Mouse (Mus musculus) megakaryocyte-erythroid progenitor cell, adult 5-6 weeks (primary cell): ENCODE results near the gene Itga5. TPM values are rescaled to one million over a fixed set of nuclear protein-coding genes. Genes with fewer than 3 reads are reported as not detected.

ENCODE experiments used
- ATAC-seq: replicated peaks from 2 replicates; pipeline ENCODE4 v1.8.0; 2016; ENCODE audit warnings: mild to moderate bottlenecking, inconsistent platforms; ENCODE audit not compliant: severe bottlenecking, poor library complexity, low FRiP score, low TSS enrichment
- total RNA-seq, 2 experiments: library from RNA; stranded (forward) in 1 of 2; stranded (reverse) in 1 of 2; fragments of 200-1000, 215-1000 nt in 1 of 2; fragments of >200 nt in 1 of 2; fragmentation: Nextera tagmentation in 1 of 2; gene quantifications; 2 replicates each; pipeline ENCODE4 v1.2.3; 2014 to 2017

Gene Itga5
- total RNA-seq, 2 experiments from 2014 or later: 11.8 to 56.4 TPM

GRCm38 (mm10) chr15:103368179-103368940 is 1.8 kb upstream of the Itga5 start:
- no peak for ATAC-seq

GRCm38 (mm10) chr15:103365471-103366375 is 840 bp downstream of the Itga5 start:
- ATAC-seq: 0 out of 2 replicates have a peak, but pooled peaks have one; percentile 5

- 0 out of 2 replicates have a peak, but pooled peaks have one; percentile 18 for ATAC-seq
Measured at GRCm38 (mm10) chr15:103364761-103365160, 1.8 kb downstream of the Itga5 start.

- ATAC-seq: no peak
Measured at GRCm38 (mm10) chr15:103363809-103364208, 2.8 kb downstream of the Itga5 start.

- peak; percentile 19; the same call in 1 of the 2 replicates for ATAC-seq
Measured at GRCm38 (mm10) chr15:103362950-103363349, 3.6 kb downstream of the Itga5 start.

- ATAC-seq: peak; percentile 46
Measured at GRCm38 (mm10) chr15:103362333-103362732, 4.2 kb downstream of the Itga5 start.

GRCm38 (mm10) chr15:103361269-103361668 is 5.3 kb downstream of the Itga5 start:
- no peak for ATAC-seq

- no peak for ATAC-seq
Measured at GRCm38 (mm10) chr15:103359869-103360602, 6.5 kb downstream of the Itga5 start.

GRCm38 (mm10) chr15:103359122-103359510 is 7.4 kb downstream of the Itga5 start:
- ATAC-seq: no peak

GRCm38 (mm10) chr15:103358278-103359121 is 8.1 kb downstream of the Itga5 start:
- ATAC-seq: no peak

- no peak for ATAC-seq
Measured at GRCm38 (mm10) chr15:103357817-103358216, 8.7 kb downstream of the Itga5 start.

GRCm38 (mm10) chr15:103356130-103356529 is 10.4 kb downstream of the Itga5 start:
- no peak for ATAC-seq

GRCm38 (mm10) chr15:103355420-103355819 is 11.1 kb downstream of the Itga5 start:
- ATAC-seq: no peak

GRCm38 (mm10) chr15:103354690-103355089 is 11.9 kb downstream of the Itga5 start:
- no peak for ATAC-seq

GRCm38 (mm10) chr15:103353511-103354256 is 12.9 kb downstream of the Itga5 start:
- ATAC-seq: no peak

GRCm38 (mm10) chr15:103352856-103353255 is 13.7 kb downstream of the Itga5 start:
- peak; percentile 73 for ATAC-seq

- ATAC-seq: 0 out of 2 replicates have a peak, but pooled peaks have one; percentile 35
Measured at GRCm38 (mm10) chr15:103347275-103347684, 19.3 kb downstream of the Itga5 start.

GRCm38 (mm10) chr15:103345789-103346188 is 20.8 kb downstream of the Itga5 start:
- no peak for ATAC-seq
